Mouse (Mus musculus) spleen, adult 12 weeks (tissue): ENCODE data around the gene Prps1l3.
"Not testable (repeated sequence)": the region's sequence is repeated elsewhere in the genome, so short reads cannot be mapped to it uniquely, and the experiment has no call there.

Source experiments
- DNase-seq: peaks from one replicate; pipeline ENCODE4 v3.0.0; 2022; ENCODE audit warnings: low spot score

The Prps1l3 gene

DNA sequence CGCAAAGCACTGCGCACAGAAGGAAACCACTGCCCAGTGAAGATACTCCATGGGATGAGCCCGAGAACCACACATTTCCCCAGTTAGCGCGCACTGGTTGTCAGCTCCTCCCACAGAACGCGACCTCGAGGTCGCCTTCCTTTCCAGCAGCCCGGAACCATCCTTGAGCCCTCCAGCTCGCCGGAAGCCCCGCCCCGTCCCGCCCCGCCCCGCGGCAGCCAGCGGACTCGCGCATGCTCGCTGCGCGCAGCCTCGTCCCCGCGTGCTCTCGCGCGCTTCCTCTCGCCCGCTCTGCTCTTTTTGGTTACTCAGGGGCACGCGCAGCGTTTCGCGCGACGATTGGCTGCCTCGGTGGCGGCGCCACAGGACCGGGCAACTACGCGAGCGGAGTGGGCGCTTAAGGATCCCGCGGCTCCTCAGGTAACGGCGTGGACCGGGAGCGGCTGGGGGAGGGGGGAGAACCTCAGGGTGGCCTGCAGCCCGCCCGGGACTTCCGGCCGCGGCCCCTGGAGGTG is at the start of gene Prps1l3, which contains the start of gene Mipol1:
Prps1l3 (plus strand) TSS at position 221 of the 515 bp plus-strand sequence.
Mipol1 (plus strand) TSS at position 236 of the 515 bp plus-strand sequence.
- peak; percentile 82 for DNase-seq

- no peak for DNase-seq
Observed at GRCm38 (mm10) chr12:57184401-57185147, 45.6 kb upstream of the Prps1l3 start.

DNA sequence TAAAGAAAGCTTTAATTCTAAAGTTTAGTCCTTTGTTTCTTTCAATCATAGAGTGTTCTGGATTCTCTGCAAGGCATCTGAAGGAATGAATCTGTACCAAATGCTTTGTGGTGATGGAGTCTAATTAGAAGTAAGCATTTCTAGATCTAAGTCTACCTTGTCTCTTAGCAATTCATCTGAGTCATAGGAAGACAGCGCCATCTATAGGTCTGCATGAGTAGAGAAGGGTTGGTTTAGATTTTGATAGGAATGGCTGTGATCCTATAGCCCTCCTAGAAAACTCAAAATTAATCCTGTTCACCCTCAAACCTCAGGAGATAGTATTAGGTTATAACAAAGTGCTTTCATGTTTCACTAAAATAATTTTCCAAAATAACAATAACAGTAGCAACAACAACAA is 44.7 kb upstream of the Prps1l3 start:
- DNase-seq, result no peak

GRCm38 (mm10) chr12:57186126-57186525 is 44.1 kb upstream of the Prps1l3 start:
- no peak for DNase-seq

- DNase-seq, result no peak
Observed at GRCm38 (mm10) chr12:57187032-57187431, 43.2 kb upstream of the Prps1l3 start.

DNA sequence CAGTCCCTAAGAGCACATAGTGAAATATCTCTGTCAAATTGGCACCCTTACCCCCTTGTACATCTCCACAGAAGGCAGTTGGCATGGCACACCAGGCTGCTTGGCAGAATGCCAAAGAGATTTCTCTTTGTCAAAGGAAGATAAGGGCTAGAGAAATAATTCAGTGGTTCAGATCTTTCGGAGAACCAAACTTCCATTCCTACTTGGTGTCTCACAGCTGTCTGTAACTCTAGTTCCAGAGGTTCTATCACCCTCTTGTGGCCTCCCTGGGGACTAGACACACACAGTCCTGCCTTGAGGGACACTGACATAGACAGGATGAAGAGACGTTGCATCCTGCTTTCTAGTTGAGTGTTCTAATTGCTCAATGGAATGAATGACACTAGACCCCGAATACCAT is 35.6 kb upstream of the Prps1l3 start:
- peak; percentile 42 for DNase-seq

DNA sequence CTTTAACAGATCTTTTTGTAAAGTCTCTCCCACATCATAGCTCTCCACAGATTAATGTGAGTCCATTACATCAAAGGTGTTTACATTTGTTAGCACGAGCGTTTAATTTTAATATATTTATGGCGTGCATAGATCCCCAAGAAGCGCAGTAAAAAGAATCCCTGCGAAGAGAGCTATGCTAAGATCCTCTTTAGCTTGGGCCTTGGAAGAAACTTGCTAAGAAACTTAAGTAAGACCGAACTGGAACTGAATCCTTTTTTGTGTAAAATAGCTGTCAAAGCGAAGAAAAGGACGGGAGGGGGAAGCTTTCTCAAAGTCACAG is 34.0 kb upstream of the Prps1l3 start:
- DNase-seq, result no peak

DNA sequence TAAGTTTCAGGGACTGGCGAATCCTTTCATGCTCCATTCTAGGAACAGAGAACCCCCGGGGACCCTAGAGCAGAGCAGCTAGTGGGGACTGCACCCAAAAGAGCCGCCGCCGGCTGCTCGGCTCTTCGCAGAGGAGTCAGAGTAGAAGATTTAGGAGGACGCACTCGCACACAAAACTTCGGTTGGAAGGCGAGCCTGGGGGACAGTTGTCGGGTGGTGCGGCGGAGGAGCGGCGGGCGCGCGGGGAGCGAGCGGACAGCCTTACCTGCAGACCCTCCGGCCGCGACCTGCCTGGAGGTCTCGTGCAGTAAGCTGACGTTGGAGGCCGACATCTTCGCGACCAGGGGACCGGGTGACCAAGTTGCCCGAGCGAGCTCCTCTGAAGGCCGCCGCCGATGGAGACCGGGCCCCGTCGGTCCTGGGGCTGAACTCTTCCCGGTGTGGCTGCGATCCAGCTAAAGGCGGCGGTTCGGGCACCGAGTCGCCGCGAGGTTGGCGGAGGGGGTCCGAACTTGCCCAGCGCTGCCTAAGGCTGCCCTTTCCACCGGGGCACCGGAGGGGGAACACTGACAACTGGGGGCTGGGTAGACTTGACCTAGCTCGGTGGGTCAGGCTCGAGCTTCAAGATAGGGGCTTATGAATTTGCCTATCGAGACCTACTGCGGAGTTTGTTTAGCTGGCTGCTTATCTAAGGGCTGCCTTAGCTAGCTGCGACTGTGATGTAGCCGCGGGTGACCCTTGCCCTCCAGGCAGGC is 33.4 kb upstream of the Prps1l3 start:
- peak; percentile 68 for DNase-seq

GRCm38 (mm10) chr12:57197363-57198026 is 32.7 kb upstream of the Prps1l3 start, which contains the start of gene Slc25a21:
Gene Slc25a21 (minus strand): TSS chr12:57197472.
- DNase-seq, result peak; percentile 33

GRCm38 (mm10) chr12:57198269-57198668 is 31.9 kb upstream of the Prps1l3 start:
- no peak for DNase-seq

DNA sequence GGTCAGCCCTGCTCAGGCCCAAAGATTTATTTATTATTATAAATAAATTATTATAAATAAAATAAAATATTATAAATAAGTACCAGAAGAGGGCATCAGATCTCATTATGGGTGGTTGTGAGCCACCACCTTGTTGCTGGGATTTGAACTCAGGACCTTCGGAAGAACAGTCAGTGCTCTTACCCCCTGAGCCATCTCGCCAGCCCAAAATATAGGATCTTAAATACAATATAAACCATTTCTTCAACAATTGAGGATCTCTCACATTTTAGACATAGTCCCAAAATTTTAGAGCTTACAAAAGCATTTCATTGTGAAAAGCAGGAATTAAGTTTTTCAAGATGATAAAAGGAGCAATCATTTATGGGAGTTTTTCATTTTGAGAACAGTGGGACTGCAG is 30.8 kb upstream of the Prps1l3 start:
- DNase-seq, result no peak

- no peak for DNase-seq
Observed at GRCm38 (mm10) chr12:57201901-57202300, 28.3 kb upstream of the Prps1l3 start.

DNA sequence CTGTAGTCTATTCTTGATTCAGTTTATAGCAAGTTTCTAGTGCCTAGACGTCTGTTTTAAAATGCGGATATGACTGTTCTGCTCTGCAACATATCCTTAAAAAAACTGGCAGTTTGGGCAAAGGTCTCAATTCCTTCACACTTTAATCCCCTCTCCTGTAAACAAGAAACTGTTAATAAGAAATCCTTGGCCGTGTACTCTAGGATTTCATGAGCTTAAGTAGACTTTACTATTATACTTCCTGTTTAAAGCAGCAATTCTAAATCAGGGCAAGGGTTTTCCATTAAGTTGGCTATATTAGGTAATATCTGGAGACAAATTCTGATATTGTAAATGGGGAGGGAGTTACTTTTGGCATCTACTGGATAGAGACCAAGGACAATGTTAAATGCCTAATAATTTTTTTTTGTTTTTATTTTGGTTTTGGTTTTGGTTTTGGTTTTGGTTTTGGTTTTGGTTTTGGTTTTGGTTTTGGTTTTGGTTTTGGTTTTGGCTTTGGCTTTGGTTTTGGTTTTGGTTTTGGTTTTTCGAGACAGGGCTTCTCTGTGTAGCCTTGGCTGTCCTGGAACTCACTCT is 25.8 kb upstream of the Prps1l3 start:
- no peak for DNase-seq

DNA sequence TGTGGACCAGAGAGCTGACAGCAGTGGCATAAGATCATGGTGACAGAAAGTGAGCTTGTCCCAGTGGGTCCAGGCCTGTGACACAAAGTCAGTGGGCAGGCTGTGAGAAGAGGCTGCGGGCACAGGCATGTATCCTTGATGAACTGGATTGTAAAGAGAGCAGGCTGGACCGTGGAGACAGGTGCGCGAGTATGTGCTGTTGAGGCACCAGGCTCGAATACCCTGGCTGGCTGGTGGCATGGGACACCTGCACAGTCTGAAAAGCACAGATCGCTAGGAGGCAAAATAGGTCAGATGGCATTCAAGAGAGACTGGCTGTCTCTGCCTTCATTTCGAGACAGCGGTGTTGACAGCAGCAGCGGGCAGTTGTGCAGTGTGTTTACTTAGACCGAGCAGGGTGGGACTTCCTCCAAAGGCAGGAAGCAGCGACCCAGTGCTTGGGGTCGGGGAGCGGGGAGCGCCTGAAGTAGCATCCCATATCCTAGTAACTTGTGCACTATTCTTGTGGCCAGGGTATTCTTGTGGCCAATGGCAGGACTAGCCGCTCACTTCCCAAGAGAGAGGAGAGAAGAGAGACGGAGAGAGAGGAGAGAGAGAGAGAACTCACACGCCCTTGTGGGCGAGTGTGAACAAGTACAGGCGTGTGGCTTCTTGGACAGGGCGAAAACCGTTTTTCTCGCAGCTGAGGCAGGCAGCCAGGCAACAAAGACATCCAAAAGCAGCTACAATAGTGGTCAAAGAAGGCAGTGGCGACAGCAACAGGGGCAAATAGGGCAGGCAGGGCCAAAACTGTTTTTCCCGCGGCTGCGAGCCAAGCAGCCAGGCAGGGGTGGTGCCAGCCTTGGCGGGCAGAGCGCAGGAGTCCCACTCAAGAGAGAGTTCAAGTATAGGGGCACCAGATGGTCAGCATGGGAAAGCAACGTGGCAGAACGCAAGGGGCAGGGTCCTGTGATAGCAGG is 18.6 kb upstream of the Prps1l3 start:
- DNase-seq, result peak; percentile 35

GRCm38 (mm10) chr12:57212463-57212862 is 17.7 kb upstream of the Prps1l3 start:
- not testable (repeated sequence) for DNase-seq

- no peak for DNase-seq
Observed at GRCm38 (mm10) chr12:57226411-57226810, 3.8 kb upstream of the Prps1l3 start.

GRCm38 (mm10) chr12:57227776-57228175 is 2.4 kb upstream of the Prps1l3 start:
- DNase-seq, result no peak

GRCm38 (mm10) chr12:57229703-57230102 is 509 bp upstream of the Prps1l3 start:
- no peak for DNase-seq

- peak; percentile 34 for DNase-seq
Observed at GRCm38 (mm10) chr12:57231085-57231875, 1.1 kb downstream of the Prps1l3 start.

GRCm38 (mm10) chr12:57233386-57233785 is 3.2 kb downstream of the Prps1l3 start:
- DNase-seq, result no peak
